Mouse (Mus musculus) liver, embryonic 11.5 days (tissue): ENCODE data around the gene Chmp3. TPM values are rescaled to one million over a fixed set of nuclear protein-coding genes. Genes with fewer than 3 reads are reported as not detected.
A peak's percentile ranks its signal among the peaks of the same experiment; 100 is the strongest.

Source experiments
- ATAC-seq: fragments of 200-750 bp; cut with Nextera tagmentation; replicated peaks from 2 replicates; pipeline ENCODE4 v1.8.0; 2017; ENCODE audit warnings: moderate number of reproducible peaks, mild to moderate bottlenecking, moderate TSS enrichment, moderate library complexity; ENCODE audit not compliant: low FRiP score
- DNase-seq: peaks from one replicate; pipeline ENCODE4 v3.0.0-alpha.2; 2017; ENCODE audit warnings: low spot score
- H3K27ac ChIP-seq: fragments of 300-500 bp; sonication (generic); 2 replicates; pipeline ENCODE4 v1.5.1; 2014; ENCODE audit warnings: mild to moderate bottlenecking, low read depth, low read length, control low read depth
- H3K27me3 ChIP-seq: fragments of 300-500 bp; sonication (generic); replicated peaks from 2 replicates; pipeline ENCODE4 v1.6.1; 2014; ENCODE audit warnings: low read length, mixed read lengths; ENCODE audit not compliant: control insufficient read depth, insufficient read depth
- H3K36me3 ChIP-seq: fragments of 300-500 bp; sonication (generic); 2 replicates; pipeline ENCODE4 v1.6.1; 2014; ENCODE audit warnings: mild to moderate bottlenecking, low read length, moderate library complexity, mixed read lengths; ENCODE audit not compliant: control insufficient read depth, insufficient read depth
- H3K4me1 ChIP-seq: fragments of 300-500 bp; sonication (generic); replicated peaks from 2 replicates; pipeline ENCODE4 v1.6.1; 2014; ENCODE audit warnings: low read length, mixed read lengths; ENCODE audit not compliant: control insufficient read depth, insufficient read depth
- H3K4me2 ChIP-seq: fragments of 300-500 bp; sonication (generic); 2 replicates; pipeline ENCODE4 v1.6.1; 2014; ENCODE audit warnings: mild to moderate bottlenecking, control low read depth, moderate library complexity
- H3K4me3 ChIP-seq: fragments of 300-500 bp; sonication (generic); 2 replicates; pipeline ENCODE4 v1.5.1; 2014; ENCODE audit warnings: low read depth, low read length, control low read depth
- H3K9ac ChIP-seq: fragments of 300-500 bp; sonication (generic); 2 replicates; pipeline ENCODE4 v1.6.1; 2014; ENCODE audit warnings: low read depth, low read length, control low read depth
- H3K9me3 ChIP-seq: fragments of 300-500 bp; sonication (generic); 2 replicates; pipeline ENCODE4 v1.6.1; 2016; ENCODE audit warnings: low read length, inconsistent platforms, mixed read lengths; ENCODE audit not compliant: control insufficient read depth
- WGBS: fragments of 180-500 bp; shearing (Covaris S2); extraction: QIAGEN DNeasy Blood & Tissue Kit; methylation state at CpG from one replicate; pipeline ENCODE4 v1.1.7; 2014; 5-methylcytosine and 5-hydroxymethylcytosine counted together
- polyA plus RNA-seq: library from polyadenylated mRNA; unstranded; fragments of >200 nt; fragmentation: Nextera tagmentation; extraction: Ambion mirVana; gene quantifications from 2 replicates; pipeline ENCODE4 v1.2.1, GENCODE M21; 2014

Chmp3 gene
- polyA plus RNA-seq, 1 experiment from 2014 or later: 48.2 TPM

- Histone ChIP-seq H3K27ac (no peak overlapping the region), H3K27me3 (no peaks in the 10 kb centered on the region), H3K4me2 (no peak overlapping the region), H3K4me3 (no peak overlapping the region), H3K4me1 (no peaks in the 10 kb centered on the region), H3K36me3 (peaks cover 29% of the 10 kb centered on the region), H3K9ac (no peak overlapping the region), H3K9me3 (no peaks in the 10 kb centered on the region)
- 79% methylated on average over 5 of the region's 5 CpGs for WGBS
- ATAC-seq (no peak), DNase-seq (no peak)
Measured at GRCm38 (mm10) chr6:71616959-71617358, 73.4 kb downstream of the Chmp3 start.

DNA sequence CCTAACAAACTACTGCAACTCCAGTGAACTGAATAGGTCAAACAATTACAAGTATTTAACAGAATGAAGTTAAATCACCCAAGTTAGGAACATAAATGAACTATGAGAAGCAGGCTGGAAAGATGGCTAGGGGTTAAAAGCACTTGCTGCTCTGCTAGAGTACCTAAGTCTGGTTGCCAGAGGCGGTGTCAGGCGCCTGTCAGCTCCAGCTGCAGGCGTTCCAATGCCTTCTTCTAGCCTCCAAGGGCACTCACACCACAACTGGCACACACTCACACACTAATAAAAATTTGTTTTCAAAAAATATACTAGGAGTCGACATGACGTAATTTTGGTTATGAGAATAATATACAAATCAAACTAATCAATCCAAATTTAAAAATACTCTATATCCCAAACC lies 78.0 kb downstream of the Chmp3 start:
- WGBS: 92% methylated on average over 5 of the region's 5 CpGs
- Histone ChIP-seq H3K4me1 (no peaks in the 10 kb centered on the region), H3K4me3 (no peak overlapping the region), H3K9me3 (no peaks in the 10 kb centered on the region), H3K36me3 (peaks cover 23% of the 10 kb centered on the region), H3K27ac (no peak overlapping the region), H3K9ac (no peak overlapping the region), H3K4me2 (no peak overlapping the region), H3K27me3 (no peaks in the 10 kb centered on the region)
- DNase-seq: no peak
- ATAC-seq: no peak

DNA sequence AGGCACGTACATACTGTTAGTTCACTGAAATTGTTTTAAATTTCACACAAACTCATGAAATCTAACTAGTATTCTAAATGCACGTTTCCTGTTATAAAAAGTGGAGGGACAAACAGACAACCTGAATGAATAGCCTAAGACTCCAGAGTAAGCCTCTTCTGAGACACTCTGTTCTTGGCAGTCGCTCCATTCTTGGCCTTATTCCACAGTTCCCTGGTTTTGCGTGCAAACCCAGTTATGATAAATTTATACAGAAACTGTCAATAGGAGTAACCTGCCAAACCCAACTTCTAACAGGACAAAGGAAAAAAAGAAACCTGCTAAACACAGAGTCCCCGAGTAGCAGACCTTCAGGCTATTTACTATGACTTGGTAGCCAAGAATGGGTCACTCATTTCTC lies 78.4 kb downstream of the Chmp3 start:
- Histone ChIP-seq H3K4me2 (no peak overlapping the region), H3K27ac (no peak overlapping the region), H3K9me3 (no peaks in the 10 kb centered on the region), H3K9ac (no peak overlapping the region), H3K36me3 (peaks cover 19% of the 10 kb centered on the region), H3K4me3 (no peak overlapping the region), H3K4me1 (no peaks in the 10 kb centered on the region), H3K27me3 (no peaks in the 10 kb centered on the region)
- 90% methylated on average over 5 of the region's 5 CpGs for WGBS
- ATAC-seq: no peak
- no peak for DNase-seq

DNA sequence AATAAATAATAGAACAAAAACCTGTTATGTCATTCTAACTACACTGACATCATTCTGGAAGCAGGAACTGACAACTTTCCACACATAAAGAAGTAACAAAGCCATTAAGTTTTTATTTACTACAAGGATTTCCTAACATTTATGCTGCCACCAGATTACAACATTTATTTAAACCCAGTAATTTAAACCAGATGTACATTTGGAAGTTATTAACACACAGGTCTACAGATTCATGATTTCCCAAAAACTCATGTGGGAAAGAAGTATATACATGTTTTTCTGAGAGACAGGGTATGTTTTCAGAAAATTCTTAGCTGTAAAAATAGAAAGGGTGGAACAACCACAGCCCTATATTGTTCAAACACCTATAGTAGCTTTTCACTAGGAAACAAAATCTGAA lies 81.1 kb downstream of the Chmp3 start:
- Histone ChIP-seq H3K4me3 (no peak overlapping the region), H3K9me3 (no peaks in the 10 kb centered on the region), H3K36me3 (peaks cover 14% of the 10 kb centered on the region), H3K27ac (no peak overlapping the region), H3K9ac (no peak overlapping the region), H3K4me2 (no peak overlapping the region), H3K4me1 (no peaks in the 10 kb centered on the region), H3K27me3 (no peaks in the 10 kb centered on the region)
- ATAC-seq (no peak), DNase-seq (no peak)

- no peak overlapping the region for H3K27ac ChIP-seq
- DNase-seq: no peak
- H3K4me1 ChIP-seq: peaks cover 7% of the 10 kb centered on the region; the same call in 1 of the 2 replicates
- H3K9me3 ChIP-seq: no peaks in the 10 kb centered on the region
- H3K4me3 ChIP-seq: no peak overlapping the region
- WGBS: 91% methylated on average over 2 of the region's 2 CpGs
- H3K27me3 ChIP-seq: no peaks in the 10 kb centered on the region
- H3K4me2 ChIP-seq: no peak overlapping the region
- H3K36me3 ChIP-seq: peaks cover 7% of the 10 kb centered on the region; the same call in 1 of the 2 replicates
- no peak overlapping the region for H3K9ac ChIP-seq
- no peak for ATAC-seq
Measured at GRCm38 (mm10) chr6:71625984-71626383, 82.4 kb downstream of the Chmp3 start.

DNA sequence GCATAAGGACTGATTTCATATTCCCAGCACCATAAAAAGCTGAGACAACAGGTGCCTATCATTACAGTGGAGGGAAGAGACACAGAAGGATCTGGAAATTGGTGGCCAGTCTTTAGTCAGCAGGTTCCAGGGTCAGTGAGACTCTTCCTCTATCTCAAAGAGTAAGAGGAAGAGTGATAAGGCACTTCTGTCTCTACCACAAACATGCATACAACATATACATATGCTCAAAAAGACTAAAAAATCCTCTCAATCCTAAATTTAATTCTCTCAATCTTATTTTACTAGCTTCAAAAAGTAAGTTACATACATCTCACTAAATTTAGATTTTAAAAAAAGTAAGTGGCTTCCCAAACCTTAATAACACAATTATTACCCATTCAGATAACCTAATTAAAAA lies 83.7 kb downstream of the Chmp3 start:
- Histone ChIP-seq H3K36me3 (peaks cover 7% of the 10 kb centered on the region; the same call in 1 of the 2 replicates), H3K9ac (no peak overlapping the region)

DNA sequence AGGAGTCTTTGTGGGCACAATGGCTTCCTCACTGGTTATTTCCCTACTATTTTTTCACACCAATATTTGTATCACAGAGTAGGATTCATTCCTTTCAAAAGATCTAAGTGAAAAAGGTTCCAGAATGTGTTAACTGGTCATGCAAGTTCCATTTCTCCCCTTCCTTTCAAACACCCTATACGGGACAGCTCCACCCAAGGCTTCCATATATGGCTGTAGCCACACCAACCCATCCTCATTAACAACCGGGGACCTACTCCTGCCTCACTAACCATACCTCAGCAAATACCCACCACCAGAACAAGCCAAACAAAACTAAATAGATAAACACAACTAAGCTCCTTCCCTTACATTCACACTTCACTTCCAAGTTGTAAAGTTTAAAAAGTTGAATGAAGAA lies 87.6 kb downstream of the Chmp3 start:
- ATAC-seq (no peak), DNase-seq (no peak)
- peak overlapping the region; percentile 66 for H3K4me2 ChIP-seq
- no peaks in the 10 kb centered on the region for H3K9me3 ChIP-seq
- WGBS: 15% methylated on average over 2 of the region's 2 CpGs
- H3K4me3 ChIP-seq: peak overlapping the region; percentile 88
- no peak overlapping the region for H3K27ac ChIP-seq
- H3K36me3 ChIP-seq: peaks cover 5% of the 10 kb centered on the region; the same call in 1 of the 2 replicates
- no peak overlapping the region for H3K9ac ChIP-seq
- H3K27me3 ChIP-seq: no peaks in the 10 kb centered on the region
- H3K4me1 ChIP-seq: peaks cover 8% of the 10 kb centered on the region; the same call in 1 of the 2 replicates

More for the DNA sequence above, 83.7 kb downstream of the Chmp3 start:
- Histone ChIP-seq H3K4me1 (peaks cover 8% of the 10 kb centered on the region; the same call in 1 of the 2 replicates), H3K27me3 (no peaks in the 10 kb centered on the region), H3K9me3 (no peaks in the 10 kb centered on the region), H3K27ac (no peak overlapping the region), H3K4me3 (no peak overlapping the region), H3K4me2 (no peak overlapping the region)
- DNase-seq: no peak
- ATAC-seq: no peak

DNA sequence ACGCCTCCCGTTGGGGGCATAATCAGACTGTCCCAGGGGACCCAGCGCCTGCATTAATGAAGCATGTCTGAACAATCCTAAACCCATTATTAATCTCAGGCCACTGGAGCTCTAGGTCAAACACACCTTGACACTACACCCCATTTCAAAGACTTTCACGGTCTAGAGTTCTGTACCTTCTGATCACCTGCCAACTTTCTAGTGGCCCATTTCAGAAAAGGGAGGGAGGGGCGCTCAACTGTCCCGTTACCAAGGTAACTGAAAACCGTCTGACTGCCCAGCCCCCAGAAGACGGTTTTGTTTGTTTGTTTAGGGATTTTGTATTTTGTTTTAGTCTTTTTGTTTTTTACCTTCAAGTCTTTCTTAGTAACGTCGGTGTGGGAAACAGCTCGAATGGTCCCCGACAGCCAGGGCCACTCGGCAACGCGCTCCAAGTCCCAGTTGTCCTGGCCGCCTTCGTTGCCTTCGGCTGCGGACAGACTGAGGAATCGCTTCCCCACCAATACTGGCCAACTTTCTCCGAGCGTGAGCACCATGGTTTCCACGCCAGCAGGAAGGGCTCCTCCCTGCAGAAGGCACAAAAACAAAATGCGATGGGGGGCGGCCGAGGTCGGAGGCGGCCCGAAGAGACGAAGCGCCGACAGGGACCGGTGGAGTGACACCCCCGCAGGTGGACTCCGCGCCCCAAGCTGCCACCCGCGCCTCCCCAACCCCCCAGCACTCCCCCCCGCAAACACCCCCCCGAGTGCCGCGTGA lies 88.3 kb downstream of the Chmp3 start:
- no peaks in the 10 kb centered on the region for H3K9me3 ChIP-seq
- H3K9ac ChIP-seq: peak overlapping the region; percentile 90
- ATAC-seq (0 out of 2 replicates have a peak, but pooled peaks have one; percentile 1), DNase-seq (peak; percentile 55)
- H3K4me3 ChIP-seq: peak overlapping the region; percentile 88
- peaks cover 3% of the 10 kb centered on the region; the same call in 1 of the 2 replicates for H3K36me3 ChIP-seq
- H3K4me2 ChIP-seq: peak overlapping the region; percentile 66
- 5% methylated on average over 40 of the region's 42 CpGs for WGBS
- H3K27me3 ChIP-seq: no peaks in the 10 kb centered on the region
- peaks cover 8% of the 10 kb centered on the region; the same call in 1 of the 2 replicates for H3K4me1 ChIP-seq
- H3K27ac ChIP-seq: peak overlapping the region; percentile 87
